Mouse (Mus musculus) spleen, adult 2 months (tissue): ENCODE measurements around the gene Gm20431.

Source experiments
- CTCF ChIP-seq: fragments of 200-500 bp; IDR thresholded peaks from 2 replicates; pipeline ENCODE4 v1.5.1; 2011; ENCODE audit warnings: mild to moderate bottlenecking, inconsistent platforms; ENCODE audit not compliant: insufficient read depth, insufficient read length, insufficient replicate concordance; ENCODE audit errors: extremely low read depth
- POLR2A ChIP-seq: fragments of 200-500 bp; IDR thresholded peaks from 2 replicates; pipeline ENCODE4 v1.6.1; 2011; ENCODE audit warnings: low read depth, low read length, inconsistent platforms

- TF ChIP-seq CTCF (no peak), POLR2A (no peak)
Measured at GRCm38 (mm10) chr2:167665972-167666713, 4.8 kb upstream of the Gm20431 start.
